Mouse (Mus musculus) urinary bladder, postnatal 10 days (tissue): ENCODE results near the gene Mipep.

Source experiments
- DNase-seq: peaks from one replicate; pipeline ENCODE4 v3.0.0; 2022; ENCODE audit warnings: low spot score

Gene Mipep

GRCm38 (mm10) chr14:60802026-60802425, 17.7 kb downstream of the Mipep start:
- no peak for DNase-seq

- DNase-seq: no peak
Measured at GRCm38 (mm10) chr14:60804978-60805377, 20.6 kb downstream of the Mipep start.

- DNase-seq: no peak
Measured at GRCm38 (mm10) chr14:60805871-60806270, 21.5 kb downstream of the Mipep start.

- DNase-seq: no peak
Measured at GRCm38 (mm10) chr14:60806891-60807344, 22.5 kb downstream of the Mipep start.

DNA sequence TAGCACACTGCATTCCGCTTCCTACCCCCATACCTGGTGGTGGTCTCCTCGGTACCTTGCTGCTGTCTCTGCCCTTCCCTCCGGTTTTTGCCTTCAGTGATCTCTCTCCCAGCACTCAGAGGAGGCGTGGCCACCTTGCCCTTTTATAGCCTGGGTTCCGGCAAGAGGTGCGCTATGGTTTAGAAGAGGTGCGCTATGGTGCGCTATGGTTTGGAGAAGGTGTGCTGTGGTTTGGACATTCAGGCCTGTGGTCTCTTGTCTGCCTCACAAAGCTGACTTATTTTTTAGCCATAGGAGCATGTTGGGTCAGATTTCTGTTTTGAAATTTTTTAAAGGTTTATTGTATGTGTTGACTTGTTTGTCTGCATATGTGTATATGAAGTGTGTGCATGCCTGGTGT, 25.5 kb downstream of the Mipep start:
- no peak for DNase-seq

GRCm38 (mm10) chr14:60811547-60811946, 27.2 kb downstream of the Mipep start:
- no peak for DNase-seq

- DNase-seq: no peak
Measured at GRCm38 (mm10) chr14:60815098-60815497, 30.7 kb downstream of the Mipep start.

GRCm38 (mm10) chr14:60818045-60818444, 33.7 kb downstream of the Mipep start:
- DNase-seq: no peak

DNA sequence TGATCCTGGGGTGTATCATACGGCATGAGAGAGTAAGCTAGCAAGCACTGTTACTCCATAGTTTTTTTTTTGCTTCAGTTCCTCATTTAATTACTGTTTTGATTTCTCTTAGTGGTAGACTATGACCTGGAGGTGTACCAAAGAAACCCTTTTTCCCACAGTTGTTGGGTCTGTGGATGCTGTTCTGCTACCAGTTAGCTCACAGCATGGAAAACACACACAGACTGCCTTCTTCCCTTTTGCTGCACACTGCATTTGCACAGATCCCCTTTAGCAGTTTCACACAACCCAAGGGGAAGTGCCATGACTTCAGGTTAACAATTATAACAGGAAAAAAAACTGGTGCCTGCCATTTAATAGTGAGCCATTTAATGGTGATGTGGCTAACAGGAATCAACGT, 45.7 kb downstream of the Mipep start:
- no peak for DNase-seq

- DNase-seq: no peak
Measured at GRCm38 (mm10) chr14:60836709-60837108, 52.3 kb downstream of the Mipep start.

GRCm38 (mm10) chr14:60839654-60840053, 55.3 kb downstream of the Mipep start:
- no peak for DNase-seq

GRCm38 (mm10) chr14:60841977-60842659, 57.7 kb downstream of the Mipep start:
- DNase-seq: no peak

- DNase-seq: no peak
Measured at GRCm38 (mm10) chr14:60843596-60843995, 59.2 kb downstream of the Mipep start.

GRCm38 (mm10) chr14:60845261-60846045, 61.1 kb downstream of the Mipep start:
- no peak for DNase-seq

DNA sequence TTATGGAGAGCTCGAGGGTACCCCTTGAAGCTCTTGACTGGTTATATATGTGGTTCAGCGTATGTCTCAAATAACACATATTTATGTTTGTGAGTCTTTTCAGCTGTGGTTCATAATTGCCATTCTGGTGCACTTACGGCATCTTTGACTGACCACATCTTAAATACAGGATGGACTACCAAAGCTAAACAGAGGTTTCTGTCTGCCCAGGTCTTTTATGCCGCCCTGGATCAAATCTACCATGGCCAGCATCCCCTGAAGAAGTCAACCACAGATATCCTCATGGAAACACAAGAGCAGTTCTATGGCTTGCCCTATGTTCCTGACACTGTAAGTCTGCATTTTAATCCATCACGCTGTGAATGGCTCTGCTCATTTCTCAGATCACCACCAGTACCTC, 61.8 kb downstream of the Mipep start:
- DNase-seq: no peak

- no peak for DNase-seq
Measured at GRCm38 (mm10) chr14:60848194-60848593, 63.8 kb downstream of the Mipep start.

GRCm38 (mm10) chr14:60850101-60850500, 65.7 kb downstream of the Mipep start:
- DNase-seq: no peak

- no peak for DNase-seq
Measured at GRCm38 (mm10) chr14:60851632-60852031, 67.3 kb downstream of the Mipep start.

GRCm38 (mm10) chr14:60856199-60856912, 72.0 kb downstream of the Mipep start:
- DNase-seq: no peak

DNA sequence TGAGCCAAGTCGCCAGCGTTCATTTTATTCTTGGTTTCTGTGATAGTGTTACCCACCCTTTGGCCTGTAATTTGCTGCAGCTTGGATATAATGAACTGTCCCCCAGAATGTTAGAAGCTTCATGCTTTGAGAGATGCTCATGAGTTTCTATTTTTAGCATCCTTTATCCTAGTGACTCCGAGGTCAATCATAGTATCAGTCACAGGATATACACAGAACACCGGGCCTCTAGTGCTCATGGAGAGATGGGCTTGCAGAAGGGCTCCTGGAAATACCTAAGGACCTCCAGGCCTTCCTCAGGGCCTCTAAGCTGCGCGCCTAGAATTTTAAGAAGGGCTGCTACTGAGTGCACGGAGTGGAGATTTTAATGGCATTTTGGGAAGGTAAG, 72.5 kb downstream of the Mipep start:
- DNase-seq: no peak

- DNase-seq: no peak
Measured at GRCm38 (mm10) chr14:60863396-60863795, 79.0 kb downstream of the Mipep start.

DNA sequence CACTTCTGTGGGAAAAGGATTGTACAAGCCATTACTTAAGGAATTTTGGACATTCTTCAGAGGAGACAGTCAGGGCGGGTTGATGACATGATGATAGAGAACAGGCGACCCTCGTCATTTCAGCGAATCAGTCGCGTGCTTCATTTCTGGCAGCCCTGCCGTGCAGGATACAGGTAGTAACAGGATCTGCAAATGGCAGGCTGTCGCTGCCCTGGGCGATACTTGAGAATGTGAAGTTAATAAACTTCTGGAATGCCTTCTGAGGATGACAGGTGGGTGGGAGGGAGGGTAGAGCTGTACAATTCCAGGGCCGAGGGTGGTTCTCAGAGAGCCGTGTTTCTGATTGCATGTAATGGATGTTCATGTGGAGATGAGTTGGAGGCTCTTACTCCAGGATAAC, 82.0 kb downstream of the Mipep start:
- no peak for DNase-seq

DNA sequence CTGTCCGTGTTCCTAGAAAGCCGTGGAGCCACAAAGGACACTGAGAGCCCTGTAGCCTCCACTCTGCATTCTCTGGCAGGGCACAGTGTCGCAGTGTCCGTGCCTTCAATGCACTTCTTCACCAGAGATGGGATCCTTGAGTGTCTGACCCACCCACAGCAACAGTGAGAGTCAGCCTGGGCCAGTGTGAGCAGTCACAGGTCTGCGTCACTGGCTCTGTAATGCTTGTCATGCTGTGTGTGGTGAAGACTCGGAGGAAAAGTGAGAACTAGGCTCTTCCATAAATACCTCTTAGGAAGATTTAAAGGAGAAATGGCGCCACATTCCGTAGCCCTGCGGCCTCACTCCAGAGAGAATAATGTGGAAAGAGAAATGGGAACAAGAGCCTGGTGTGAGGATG, 84.0 kb downstream of the Mipep start:
- no peak for DNase-seq
